Mouse (Mus musculus): Measurements from ENCODE around the gene Gm28827. TPM values are rescaled to one million over a fixed set of nuclear protein-coding genes. Genes with fewer than 3 reads are reported as not detected.
"Not testable (repeated sequence)": the region's sequence is repeated elsewhere in the genome, so short reads cannot be mapped to it uniquely, and the experiment has no call there.

The Gm28827 gene
- not detected in 2 replicates for polyA plus RNA-seq (2014; fragmentation: Nextera tagmentation; extraction: Ambion mirVana)

GRCm38 (mm10) chrY:83030647-83031046 lies at the start of gene Gm28827:
TSS of gene Gm28827 (plus strand) at chrY:83030947.
- H3K27ac ChIP-seq (ENCODE audit: low read depth, low read length); H3K9me3 ChIP-seq (replicated peaks; ENCODE audit: control insufficient read depth, low read length); H3K4me2 ChIP-seq (ENCODE audit: low read length); DNase-seq (ENCODE audit: low spot score); H3K9ac ChIP-seq (ENCODE audit: low read length); ATAC-seq; H3K27me3 ChIP-seq (replicated peaks; ENCODE audit: control insufficient read depth, insufficient read depth, low read length); H3K36me3 ChIP-seq (ENCODE audit: control insufficient read depth, insufficient read depth, low read length); H3K4me3 ChIP-seq (ENCODE audit: low read depth, low read length); H3K4me1 ChIP-seq (ENCODE audit: control insufficient read depth, insufficient read depth, low read length): not testable (repeated sequence)
- no CpG with 5 or more reads among the region's 6 CpGs for WGBS
